In genomic region chr17:87461499-87461896, GRCm38 (mm10) we compare ENCODE assay signal across 11 mouse cellular contexts. TPM values are rescaled to one million over a fixed set of nuclear protein-coding genes. Genes with fewer than 3 reads are reported as not detected.
A peak's percentile ranks its signal among the peaks of the same experiment; 100 is the strongest.
DNase-seq lines count a peak whose midpoint lies in the region; ATAC-seq lines count a peak whose summit lies in the region.
"Had no signal": no experiment of that assay in that cellular context is flagged by ENCODE, and none has a peak within 500 bp of the region (broad histone marks: within the 10 kb centered on the region; RNA-seq: fewer than 3 reads in every experiment).

No protein-coding gene starts in this region.

- ATAC-seq in limb, embryonic 11.5 days (ENCODE audit: insufficient number of reproducible peaks, low FRiP score, low TSS enrichment, low read depth), result no peak
- ATAC-seq in forebrain, embryonic 13.5 days, result peak; percentile 19; the same call in 1 of the 2 replicates
- 0 out of 2 replicates have a peak, but pooled peaks have one; percentile 6 for ATAC-seq in midbrain, embryonic 14.5 days (ENCODE audit: low FRiP score, low TSS enrichment)
- ATAC-seq: Patski had no signal

- no peak overlapping the region for H3K4me2 ChIP-seq in limb, embryonic 11.5 days (ENCODE audit: low read depth, severe bottlenecking)
- peak overlapping the region; percentile 35; the same call in 1 of the 2 replicates for H3K4me2 ChIP-seq in forebrain, embryonic 13.5 days
- H3K4me2 ChIP-seq in midbrain, embryonic 14.5 days (ENCODE audit: low read length), result no peak overlapping the region

- no peak overlapping the region for H3K4me3 ChIP-seq in limb, embryonic 11.5 days (ENCODE audit: low read depth, low read length)
- no peak overlapping the region for H3K4me3 ChIP-seq in limb, embryonic 10.5 days
- H3K4me3 ChIP-seq in forebrain, embryonic 13.5 days, result no peak overlapping the region
- no peak overlapping the region for H3K4me3 ChIP-seq in midbrain, embryonic 14.5 days (replicated peaks; ENCODE audit: low read depth, low read length)
- H3K4me3 ChIP-seq: myocyte had no signal

- no peaks in the 10 kb centered on the region for H3K9me3 ChIP-seq in limb, embryonic 11.5 days (ENCODE audit: control insufficient read depth, low read length)
- H3K9me3 ChIP-seq in limb, embryonic 10.5 days (replicated peaks), result no peaks in the 10 kb centered on the region
- no peaks in the 10 kb centered on the region for H3K9me3 ChIP-seq in forebrain, embryonic 13.5 days (replicated peaks)
- no peaks in the 10 kb centered on the region for H3K9me3 ChIP-seq in midbrain, embryonic 14.5 days (ENCODE audit: control insufficient read depth, low read length)

- H3K4me1 ChIP-seq in limb, embryonic 11.5 days (ENCODE audit: control insufficient read depth, insufficient read depth, low read length), result peaks cover 16% of the 10 kb centered on the region
- H3K4me1 ChIP-seq in limb, embryonic 10.5 days, result peaks cover 37% of the 10 kb centered on the region
- peaks cover 32% of the 10 kb centered on the region for H3K4me1 ChIP-seq in forebrain, embryonic 13.5 days
- peaks cover 34% of the 10 kb centered on the region for H3K4me1 ChIP-seq in midbrain, embryonic 14.5 days (ENCODE audit: control insufficient read depth, insufficient read depth, low read length)

- H3K27me3 ChIP-seq in limb, embryonic 11.5 days (ENCODE audit: control insufficient read depth, insufficient read depth, low read length), result no peaks in the 10 kb centered on the region
- peaks cover 20% of the 10 kb centered on the region; the same call in 1 of the 2 replicates for H3K27me3 ChIP-seq in limb, embryonic 10.5 days (ENCODE audit: low read depth, poor library complexity, severe bottlenecking)
- peaks cover 2% of the 10 kb centered on the region; the same call in 1 of the 2 replicates for H3K27me3 ChIP-seq in forebrain, embryonic 13.5 days
- no peaks in the 10 kb centered on the region for H3K27me3 ChIP-seq in midbrain, embryonic 14.5 days (ENCODE audit: control insufficient read depth, insufficient read depth, low read length)
- H3K27me3 ChIP-seq: Patski had no signal

- no peaks in the 10 kb centered on the region for H3K36me3 ChIP-seq in limb, embryonic 11.5 days (ENCODE audit: control insufficient read depth, insufficient read depth, low read length)
- H3K36me3 ChIP-seq in limb, embryonic 10.5 days, result no peaks in the 10 kb centered on the region
- no peaks in the 10 kb centered on the region for H3K36me3 ChIP-seq in forebrain, embryonic 13.5 days (ENCODE audit: poor library complexity, severe bottlenecking)
- no peaks in the 10 kb centered on the region for H3K36me3 ChIP-seq in midbrain, embryonic 14.5 days (ENCODE audit: control insufficient read depth, insufficient read depth, low read length)

- no peak overlapping the region for H3K9ac ChIP-seq in limb, embryonic 11.5 days (ENCODE audit: low read length)
- no peak overlapping the region for H3K9ac ChIP-seq in forebrain, embryonic 13.5 days
- no peak overlapping the region for H3K9ac ChIP-seq in midbrain, embryonic 14.5 days (replicated peaks; ENCODE audit: low read length)

- H3K27ac ChIP-seq in limb, embryonic 11.5 days (replicated peaks; ENCODE audit: low read depth, low read length), result no peak overlapping the region
- H3K27ac ChIP-seq in limb, embryonic 10.5 days, result no peak overlapping the region
- 0 out of 2 replicates have a peak overlapping the region, but pooled peaks have one; percentile 44 for H3K27ac ChIP-seq in forebrain, embryonic 13.5 days
- no peak overlapping the region for H3K27ac ChIP-seq in midbrain, embryonic 14.5 days (replicated peaks; ENCODE audit: low read depth, low read length)

- DNase-seq in limb, embryonic 11.5 days (ENCODE audit: low spot score), result peak; percentile 28
- DNase-seq in limb, embryonic 10.5 days (ENCODE audit: low spot score), result no peak
- peak; percentile 32 for DNase-seq in NIH3T3 (ENCODE audit: low read depth)
- no peak for DNase-seq in midbrain, embryonic 14.5 days
- no peak for DNase-seq in urinary bladder, postnatal 10 days (ENCODE audit: low spot score)
- no peak for DNase-seq in urinary bladder, postnatal 14 days (ENCODE audit: low spot score)
- DNase-seq: heart, postnatal 10 days had no signal

- WGBS in limb, embryonic 11.5 days, result 49% methylated on average over 3 of the region's 3 CpGs
- 44% methylated on average over 3 of the region's 3 CpGs for WGBS in limb, embryonic 10.5 days
- 55% methylated on average over 3 of the region's 3 CpGs for WGBS in forebrain, embryonic 13.5 days
- WGBS in midbrain, embryonic 14.5 days, result 41% methylated on average over 3 of the region's 3 CpGs

RNA-seq across cellular contexts. Expression of gene Calm2, which starts 14.8 kb away (rescaled TPM):
- 1,041 and 1,089 TPM in 2 replicates for polyA plus RNA-seq in limb, embryonic 11.5 days (2014; fragmentation: Nextera tagmentation; extraction: Ambion mirVana)
- 1,008 and 1,019 TPM in 2 replicates for polyA plus RNA-seq in limb, embryonic 10.5 days (2016; fragmentation: Nextera tagmentation; extraction: Ambion mirVana)
- 1,676 and 1,701 TPM in 2 replicates for polyA plus RNA-seq in forebrain, embryonic 13.5 days (2015; fragmentation: Nextera tagmentation; extraction: Ambion mirVana)
- 1,972 and 2,214 TPM in 2 replicates for polyA plus RNA-seq in midbrain, embryonic 14.5 days (2014; fragmentation: Nextera tagmentation; extraction: Ambion mirVana)

RNA-seq across cellular contexts. Expression of gene Stpg4, which starts 34.0 kb away (rescaled TPM):
- polyA plus RNA-seq in limb, embryonic 11.5 days (2014; fragmentation: Nextera tagmentation; extraction: Ambion mirVana), result 0.23 TPM in 1 of 2 replicates, not detected in the other
- not detected in 2 replicates for polyA plus RNA-seq in limb, embryonic 10.5 days (2016; fragmentation: Nextera tagmentation; extraction: Ambion mirVana)
- polyA plus RNA-seq in forebrain, embryonic 13.5 days (2015; fragmentation: Nextera tagmentation; extraction: Ambion mirVana), result not detected in 2 replicates
- polyA plus RNA-seq in midbrain, embryonic 14.5 days (2014; fragmentation: Nextera tagmentation; extraction: Ambion mirVana), result not detected in 2 replicates
- polyA plus RNA-seq: liver, embryonic 16.5 days; myocyte; Patski had no signal

Comparison
In these comparisons a context has a peak if more than half of its experiments do, and no peak if none do; other contexts are left out.
1. DNase-seq: peak in limb, embryonic 11.5 days (single experiment) and NIH3T3 (single experiment); none in limb, embryonic 10.5 days (single experiment), midbrain, embryonic 14.5 days (single experiment), urinary bladder, postnatal 10 days (single experiment) and urinary bladder, postnatal 14 days (single experiment).